ENCODE assay signal across 8 mouse cellular contexts in the genomic region with DNA sequence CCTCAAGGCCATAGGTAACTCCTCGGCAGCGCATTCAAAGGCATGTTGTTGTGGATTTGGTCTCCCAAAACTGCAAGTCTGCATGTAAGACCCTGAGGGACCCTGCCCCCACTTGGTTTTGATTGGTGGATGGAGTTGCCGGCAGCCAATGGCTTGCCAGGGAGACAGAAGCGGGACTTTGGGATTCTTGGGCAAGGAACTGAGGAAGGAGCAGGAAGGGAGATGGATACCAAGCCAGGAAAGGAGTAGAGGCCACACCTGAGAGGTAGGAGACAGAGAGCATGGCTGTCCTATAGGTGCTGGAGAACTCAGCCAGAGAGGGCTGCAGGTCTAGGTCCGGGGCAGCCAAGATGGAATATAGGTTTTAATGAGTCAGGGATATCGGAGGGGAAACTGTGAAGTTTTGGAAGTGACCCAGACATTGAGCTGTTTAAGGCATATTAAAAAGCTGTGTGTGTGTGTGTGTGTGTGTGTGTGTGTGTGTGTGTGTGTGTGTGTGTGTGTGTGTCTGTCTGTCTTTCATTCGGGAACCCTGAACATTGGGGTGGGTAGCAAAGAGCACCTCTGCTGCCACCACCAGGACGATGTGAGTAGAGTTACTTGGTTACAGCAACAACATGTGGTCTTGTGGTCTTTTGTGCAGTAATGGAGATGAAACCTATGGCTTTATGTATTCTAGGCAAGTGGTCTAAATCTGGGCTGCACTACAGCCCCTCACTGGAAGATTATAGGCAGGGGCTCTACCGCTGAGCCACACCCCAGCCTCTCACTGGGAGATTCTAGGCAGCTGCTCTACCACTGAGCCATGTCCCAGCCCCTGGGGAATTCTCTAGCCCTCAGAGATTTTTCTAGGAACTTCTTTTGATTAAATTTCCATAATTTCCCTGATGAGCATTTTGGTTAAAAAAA. TPM values are rescaled to one million over a fixed set of nuclear protein-coding genes. Genes with fewer than 3 reads are reported as not detected.
DNase-seq lines count a peak whose midpoint lies in the region; ATAC-seq and TF ChIP-seq lines count a peak whose summit lies in the region.

No protein-coding gene starts in this region.

- H3K9ac ChIP-seq in hindbrain, embryonic 15.5 days = no peak overlapping the region
- H3K9ac ChIP-seq in liver, postnatal 0 days (replicated peaks) = no peak overlapping the region

- H3K27ac ChIP-seq in layer of hippocampus, adult 2 months = no peak overlapping the region
- peak overlapping the region; percentile 71; the same call in 1 of the 2 replicates for H3K27ac ChIP-seq in embryonic facial prominence, embryonic 10.5 days (replicated peaks)
- H3K27ac ChIP-seq in hindbrain, embryonic 15.5 days (replicated peaks) = no peak overlapping the region
- H3K27ac ChIP-seq in liver, postnatal 0 days (ENCODE audit: low read depth) = no peak overlapping the region

- no peaks in the 10 kb centered on the region for H3K9me3 ChIP-seq in embryonic facial prominence, embryonic 10.5 days
- no peaks in the 10 kb centered on the region for H3K9me3 ChIP-seq in hindbrain, embryonic 15.5 days
- H3K9me3 ChIP-seq in liver, postnatal 0 days (ENCODE audit: low read length) = no peaks in the 10 kb centered on the region

- no peak for TF ChIP-seq EP300 in liver, postnatal 0 days (IDR thresholded peaks at IDR 0.05; ENCODE audit: low read depth)

- peak overlapping the region; percentile 40 for H3K4me2 ChIP-seq in hindbrain, embryonic 15.5 days
- no peak overlapping the region for H3K4me2 ChIP-seq in liver, postnatal 0 days (ENCODE audit: low read depth, low read length)

- H3K27me3 ChIP-seq in embryonic facial prominence, embryonic 10.5 days (replicated peaks; ENCODE audit: low read depth, poor library complexity, severe bottlenecking) = no peaks in the 10 kb centered on the region
- no peaks in the 10 kb centered on the region for H3K27me3 ChIP-seq in hindbrain, embryonic 15.5 days
- H3K27me3 ChIP-seq in liver, postnatal 0 days (ENCODE audit: insufficient read depth, low read length) = no peaks in the 10 kb centered on the region

- peaks cover 6% of the 10 kb centered on the region for H3K4me1 ChIP-seq in embryonic facial prominence, embryonic 10.5 days
- H3K4me1 ChIP-seq in hindbrain, embryonic 15.5 days (replicated peaks) = no peaks in the 10 kb centered on the region
- no peaks in the 10 kb centered on the region for H3K4me1 ChIP-seq in liver, postnatal 0 days (ENCODE audit: insufficient read depth)

- no peak for DNase-seq in layer of hippocampus, adult 2 months (ENCODE audit: low spot score in 2 of 2)
- DNase-seq in layer of hippocampus, postnatal 10 days (ENCODE audit: low spot score in 2 of 2) = no peak
- DNase-seq in embryonic facial prominence, embryonic 10.5 days (ENCODE audit: low spot score) = peak; percentile 78
- no peak for DNase-seq in liver, postnatal 0 days
- peak; percentile 49 for DNase-seq in thymus, postnatal 4 days
- DNase-seq in urinary bladder, postnatal 25 days (ENCODE audit: low spot score) = no peak
- DNase-seq in adipocyte (ENCODE audit: low spot score) = no peak

- H3K4me3 ChIP-seq in layer of hippocampus, adult 2 months = no peak overlapping the region
- peak overlapping the region; percentile 54 for H3K4me3 ChIP-seq in embryonic facial prominence, embryonic 10.5 days
- H3K4me3 ChIP-seq in hindbrain, embryonic 15.5 days = no peak overlapping the region
- H3K4me3 ChIP-seq in liver, postnatal 0 days (ENCODE audit: low read depth, low read length) = no peak overlapping the region

- no peaks in the 10 kb centered on the region for H3K36me3 ChIP-seq in embryonic facial prominence, embryonic 10.5 days (replicated peaks)
- H3K36me3 ChIP-seq in hindbrain, embryonic 15.5 days = no peaks in the 10 kb centered on the region
- no peaks in the 10 kb centered on the region for H3K36me3 ChIP-seq in liver, postnatal 0 days (replicated peaks; ENCODE audit: insufficient read depth, low read length)

- 23% methylated on average over 9 of the region's 9 CpGs for WGBS in embryonic facial prominence, embryonic 10.5 days
- WGBS in hindbrain, embryonic 15.5 days = 17% methylated on average over 9 of the region's 9 CpGs
- WGBS in liver, postnatal 0 days (ENCODE audit: insufficient replicate concordance) = 32% methylated on average over 9 of the region's 9 CpGs

- no peak for ATAC-seq in hindbrain, embryonic 15.5 days (ENCODE audit: low FRiP score, low read depth)
- no peak for ATAC-seq in liver, postnatal 0 days

- TF ChIP-seq CTCF in layer of hippocampus, adult 2 months (conservative IDR thresholded peaks at IDR 0.05) = peak; percentile 52
- TF ChIP-seq CTCF in liver, postnatal 0 days (IDR thresholded peaks at IDR 0.05; ENCODE audit: low read depth) = peak; percentile 31

RNA-seq across cellular contexts. Expression of gene Cyp2b10, which starts 37.2 kb away (rescaled TPM):
- under 1 TPM; 0.25 to 0.26 TPM for total RNA-seq in layer of hippocampus, adult 2 months (2021)
- not detected for total RNA-seq in layer of hippocampus, postnatal 10 days (2021)
- 0.10 TPM in 1 of 2 replicates, not detected in the other for polyA plus RNA-seq in embryonic facial prominence, embryonic 10.5 days (2016; fragmentation: Nextera tagmentation; extraction: Ambion mirVana)
- not detected in 2 replicates for polyA plus RNA-seq in hindbrain, embryonic 15.5 days (2015; fragmentation: Nextera tagmentation; extraction: Ambion mirVana)
- 3.4 and 5.8 TPM in 2 replicates for polyA plus RNA-seq in liver, postnatal 0 days (2015; fragmentation: Nextera tagmentation; extraction: Ambion mirVana)

RNA-seq across cellular contexts. Expression of gene Cyp2s1, which starts 43.5 kb away (rescaled TPM):
- 1 to 10 TPM; 1.4 to 2.3 TPM for total RNA-seq in layer of hippocampus, adult 2 months (2021)
- 1 to 10 TPM; 2.6 to 4.0 TPM for total RNA-seq in layer of hippocampus, postnatal 10 days (2021)
- 2.5 and 2.9 TPM in 2 replicates for polyA plus RNA-seq in embryonic facial prominence, embryonic 10.5 days (2016; fragmentation: Nextera tagmentation; extraction: Ambion mirVana)
- 3.2 and 3.3 TPM in 2 replicates for polyA plus RNA-seq in hindbrain, embryonic 15.5 days (2015; fragmentation: Nextera tagmentation; extraction: Ambion mirVana)
- 0.65 and 0.92 TPM in 2 replicates for polyA plus RNA-seq in liver, postnatal 0 days (2015; fragmentation: Nextera tagmentation; extraction: Ambion mirVana)

Comparison
In these comparisons a context has a peak if more than half of its experiments do, and no peak if none do; other contexts are left out.
1. DNase-seq: peak in embryonic facial prominence, embryonic 10.5 days (single experiment) and thymus, postnatal 4 days (single experiment); none in layer of hippocampus, adult 2 months (0 of 2), layer of hippocampus, postnatal 10 days (0 of 2), liver, postnatal 0 days (single experiment), urinary bladder, postnatal 25 days (single experiment) and adipocyte (single experiment).